Mouse (Mus musculus) small intestine, adult 2 months (tissue): ENCODE results near the gene Cnksr1. TPM values are rescaled to one million over a fixed set of nuclear protein-coding genes. Genes with fewer than 3 reads are reported as not detected.
A peak's percentile ranks its signal among the peaks of the same experiment; 100 is the strongest.

ENCODE experiments used
- H3K27ac ChIP-seq: fragments of 200-500 bp; 2 replicates; pipeline ENCODE4 v1.5.1; 2012; ENCODE audit warnings: low read depth, low read length, control low read depth, inconsistent platforms; ENCODE audit not compliant: insufficient read depth
- H3K27me3 ChIP-seq: fragments of 200-500 bp; 2 replicates; pipeline ENCODE4 v1.6.1; 2012; ENCODE audit warnings: mild to moderate bottlenecking, moderate library complexity, low read length, inconsistent platforms; ENCODE audit not compliant: control insufficient read depth, insufficient read depth
- H3K36me3 ChIP-seq: fragments of 200-500 bp; 2 replicates; pipeline ENCODE4 v1.6.1; 2012; ENCODE audit warnings: mild to moderate bottlenecking, low read length, control low read depth, inconsistent platforms; ENCODE audit not compliant: control insufficient read depth, insufficient read depth
- H3K4me1 ChIP-seq: fragments of 200-500 bp; 2 replicates; pipeline ENCODE4 v1.6.1; 2012; ENCODE audit warnings: low read length, inconsistent platforms, mixed read lengths; ENCODE audit not compliant: control insufficient read depth, insufficient read depth, insufficient read length
- H3K4me3 ChIP-seq: fragments of 200-500 bp; 2 replicates; pipeline ENCODE4 v1.5.1; 2012; ENCODE audit warnings: low read depth, mild to moderate bottlenecking, control low read depth, inconsistent platforms, low read length, moderate library complexity
- CTCF ChIP-seq: fragments of 200-500 bp; IDR thresholded peaks from 2 replicates; pipeline ENCODE4 v1.5.1; 2012; ENCODE audit warnings: low read depth, mild to moderate bottlenecking, control low read depth, inconsistent platforms, low read length, moderate library complexity, mixed read lengths; ENCODE audit not compliant: insufficient replicate concordance, insufficient read length; ENCODE audit errors: extremely low read depth
- POLR2A ChIP-seq: fragments of 200-500 bp; IDR thresholded peaks from 2 replicates; pipeline ENCODE4 v1.6.1; 2012; ENCODE audit warnings: low read depth, mild to moderate bottlenecking, control low read depth, inconsistent platforms, low read length, moderate library complexity
- WGBS: fragments of 180-500 bp; shearing (Covaris S2); methylation state at CpG from one replicate; pipeline ENCODE4 v1.1.7; 2018; 5-methylcytosine and 5-hydroxymethylcytosine counted together
- polyA plus RNA-seq: library from polyadenylated mRNA; depleted of rRNA; stranded (reverse); fragments of >200 nt; gene quantifications from 2 replicates; pipeline ENCODE4 v1.2.3, GENCODE M21; 2012

The Cnksr1 gene
- polyA plus RNA-seq, 1 experiment, result 42.5 TPM

- TF ChIP-seq CTCF (no peak), POLR2A (no peak)
- H3K4me1 ChIP-seq, result no peaks in the 10 kb centered on the region
- WGBS, result 69% methylated on average over 11 of the region's 11 CpGs
- H3K27ac ChIP-seq, result no peak overlapping the region
- H3K36me3 ChIP-seq, result no peaks in the 10 kb centered on the region
- no peak overlapping the region for H3K4me3 ChIP-seq
- peaks cover 16% of the 10 kb centered on the region for H3K27me3 ChIP-seq
These were observed 19.2 kb upstream of the Cnksr1 start for GRCm38 (mm10) chr4:134257198-134258009.

- TF ChIP-seq POLR2A (no peak), CTCF (no peak)
- 72% methylated on average over 19 of the region's 19 CpGs for WGBS
- H3K4me1 ChIP-seq, result peaks cover 6% of the 10 kb centered on the region
- 0 out of 2 replicates have a peak overlapping the region, but pooled peaks have one; percentile 36 for H3K27ac ChIP-seq
- peak overlapping the region; percentile 15; the same call in 1 of the 2 replicates for H3K4me3 ChIP-seq
- H3K36me3 ChIP-seq, result no peaks in the 10 kb centered on the region
- peaks cover 24% of the 10 kb centered on the region for H3K27me3 ChIP-seq
These were observed 18.4 kb upstream of the Cnksr1 start for GRCm38 (mm10) chr4:134256407-134257197.

GRCm38 (mm10) chr4:134255854-134256253 is 17.7 kb upstream of the Cnksr1 start:
- TF ChIP-seq CTCF, result no peak
- TF ChIP-seq POLR2A, result no peak
- Histone ChIP-seq H3K4me3 (no peak overlapping the region), H3K27me3 (peaks cover 32% of the 10 kb centered on the region), H3K36me3 (no peaks in the 10 kb centered on the region), H3K4me1 (peaks cover 12% of the 10 kb centered on the region), H3K27ac (peak overlapping the region; percentile 36; the same call in 1 of the 2 replicates)
- 68% methylated on average over 4 of the region's 4 CpGs for WGBS

- no peak for TF ChIP-seq POLR2A
- no peak for TF ChIP-seq CTCF
- 58% methylated on average over 3 of the region's 3 CpGs for WGBS
- Histone ChIP-seq H3K4me3 (no peak overlapping the region), H3K27ac (no peak overlapping the region), H3K4me1 (peaks cover 12% of the 10 kb centered on the region), H3K36me3 (no peaks in the 10 kb centered on the region), H3K27me3 (peaks cover 42% of the 10 kb centered on the region)
These were observed 16.6 kb upstream of the Cnksr1 start for GRCm38 (mm10) chr4:134254835-134255234.

GRCm38 (mm10) chr4:134253722-134254324 is 15.6 kb upstream of the Cnksr1 start, which contains the start of gene Grrp1:
Grrp1 (minus strand) TSS chr4:134254106.
- TF ChIP-seq POLR2A (no peak), CTCF (no peak)
- Histone ChIP-seq H3K36me3 (no peaks in the 10 kb centered on the region), H3K4me1 (peaks cover 15% of the 10 kb centered on the region), H3K27me3 (peaks cover 44% of the 10 kb centered on the region), H3K27ac (peak within 1 kb of the TSS; percentile 34), H3K4me3 (peak within 1 kb of the TSS; percentile 60)
- 5% methylated on average over 13 of the region's 13 CpGs for WGBS

GRCm38 (mm10) chr4:134252911-134253721 is 14.9 kb upstream of the Cnksr1 start:
- peaks cover 47% of the 10 kb centered on the region for H3K27me3 ChIP-seq
- H3K36me3 ChIP-seq, result no peaks in the 10 kb centered on the region
- H3K27ac ChIP-seq, result peak overlapping the region; percentile 34
- WGBS, result 41% methylated on average over 15 of the region's 15 CpGs
- peak overlapping the region; percentile 60 for H3K4me3 ChIP-seq
- TF ChIP-seq CTCF, result no peak
- TF ChIP-seq POLR2A, result no peak
- H3K4me1 ChIP-seq, result peaks cover 15% of the 10 kb centered on the region
